Mouse (Mus musculus) embryonic fibroblast, embryonic 13.5 days (primary cell): ENCODE measurements around the gene Atp1a1.

Source experiments
- CTCF ChIP-seq: IDR thresholded peaks from 2 replicates; pipeline ENCODE4 v1.5.1; 2011; ENCODE audit warnings: mild to moderate bottlenecking, control low read depth, low read length, moderate library complexity, borderline replicate concordance; ENCODE audit not compliant: insufficient read depth
- POLR2A ChIP-seq: IDR thresholded peaks from 2 replicates; pipeline ENCODE4 v1.6.1; 2011; ENCODE audit warnings: low read depth, mild to moderate bottlenecking, control low read depth, low read length, moderate library complexity

DNA sequence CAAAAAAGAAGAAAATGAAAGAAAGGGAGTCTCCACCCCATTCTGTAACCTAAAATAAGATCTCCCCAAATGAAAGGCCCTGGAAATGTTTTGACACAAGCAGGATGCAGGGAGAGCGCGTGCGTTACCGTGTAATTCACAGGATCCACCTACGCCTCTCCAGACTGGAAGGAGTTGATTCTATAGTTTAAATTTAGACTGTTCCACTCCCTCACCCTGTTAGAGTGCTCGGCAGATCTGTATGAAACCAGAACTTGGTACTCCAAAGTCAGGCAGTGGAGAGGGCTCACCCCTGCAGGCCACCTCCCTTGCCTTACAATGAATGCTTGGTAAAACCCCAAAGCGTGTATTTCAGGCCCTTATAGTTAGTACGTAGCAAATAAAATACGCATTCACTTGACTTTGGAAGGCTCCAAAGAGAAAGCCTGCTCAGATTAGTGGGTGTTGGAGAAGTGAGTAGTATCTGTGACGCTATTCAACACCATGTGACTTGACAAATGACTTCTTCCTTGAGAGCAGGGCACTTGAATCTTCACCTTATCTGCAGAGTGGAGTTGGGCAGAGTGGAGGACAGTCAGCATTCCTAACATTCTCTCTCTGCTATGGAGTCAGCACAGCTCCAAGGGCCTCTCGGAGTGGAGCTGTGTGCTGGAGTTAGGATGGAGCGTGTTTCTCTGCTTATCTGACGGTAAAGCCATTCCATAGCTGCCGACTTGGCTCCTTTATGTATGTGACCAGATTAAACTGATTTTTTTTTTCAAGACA lies 8.4 kb downstream of the Atp1a1 start:
- TF ChIP-seq CTCF: no peak
- TF ChIP-seq POLR2A: no peak
